Mouse (Mus musculus): Measurements from ENCODE around the gene Trhde. TPM values are rescaled to one million over a fixed set of nuclear protein-coding genes. Genes with fewer than 3 reads are reported as not detected.
A peak's percentile ranks its signal among the peaks of the same experiment; 100 is the strongest.

The Trhde gene
- total and polyA plus RNA-seq, 3 experiments = not detected

- H3K9me3 ChIP-seq (replicated peaks; ENCODE audit: insufficient read depth, low read length) = no peaks in the 10 kb centered on the region
- H3K27me3 ChIP-seq (ENCODE audit: control insufficient read depth in 1 of 2, insufficient read depth in 2 of 2, low read length in 2 of 2) = no peaks in the 10 kb centered on the region
- no peak for TF ChIP-seq MYB (IDR thresholded peaks at IDR 0.05; ENCODE audit: low read depth, low read length)
- TF ChIP-seq SMC3 (IDR thresholded peaks at IDR 0.05; ENCODE audit: low read depth, low read length) = 0 out of 2 replicates have a peak, but pooled peaks have one; percentile 8
- no peak for TF ChIP-seq MAX (IDR thresholded peaks at IDR 0.05; ENCODE audit: low read length)
- no peak for TF ChIP-seq TAL1 (IDR thresholded peaks at IDR 0.05; ENCODE audit: low read length)
- TF ChIP-seq CHD1 (IDR thresholded peaks at IDR 0.05; ENCODE audit: low read depth, low read length) = no peak
- TF ChIP-seq POLR2AphosphoS5 (IDR thresholded peaks at IDR 0.05; ENCODE audit: borderline replicate concordance, low read depth, low read length) = no peak
- no peak for TF ChIP-seq MYC (IDR thresholded peaks at IDR 0.05; ENCODE audit: low read depth, low read length)
- TF ChIP-seq CTCF (IDR thresholded peaks at IDR 0.05 in 2 of 3, conservative IDR thresholded peaks at IDR 0.05 in 1 of 3; ENCODE audit: control insufficient read depth in 1 of 3, insufficient read depth in 1 of 3, low read depth in 2 of 3, low read length in 3 of 3, poor library complexity in 1 of 3, severe bottlenecking in 1 of 3) = peak in 1 of 3 experiments; percentile 5; a peak in 2 of 6 replicates
- TF ChIP-seq ZMIZ1 (IDR thresholded peaks at IDR 0.05; ENCODE audit: low read depth, low read length) = no peak
- no peak for TF ChIP-seq POLR2A (IDR thresholded peaks at IDR 0.05; ENCODE audit: control insufficient read depth in 1 of 2, insufficient read depth in 1 of 2, low read depth in 1 of 2, low read length in 2 of 2, poor library complexity in 1 of 2)
- TF ChIP-seq RCOR1 (IDR thresholded peaks at IDR 0.05; ENCODE audit: low read depth, low read length) = no peak
- TF ChIP-seq KAT2A (conservative IDR thresholded peaks at IDR 0.05; ENCODE audit: low read depth, low read length) = no peak
- H3K27ac ChIP-seq (ENCODE audit: control insufficient read depth, low read depth, low read length) = no peak overlapping the region
- peak; percentile 1 for DNase-seq (ENCODE audit: low read depth, low spot score)
- H3K4me3 ChIP-seq (ENCODE audit: control insufficient read depth in 1 of 2, insufficient read depth in 1 of 2, low read depth in 2 of 2, low read length in 2 of 2) = no peak overlapping the region
- no peaks in the 10 kb centered on the region for H3K36me3 ChIP-seq (ENCODE audit: control insufficient read depth in 1 of 2, insufficient read depth in 2 of 2, low read length in 2 of 2)
- no peaks in the 10 kb centered on the region for H3K79me2 ChIP-seq (ENCODE audit: control insufficient read depth, insufficient read depth, low read length, poor library complexity)
- H3K9ac ChIP-seq (ENCODE audit: control insufficient read depth, low read depth, low read length, poor library complexity, severe bottlenecking) = no peak overlapping the region
- no peaks in the 10 kb centered on the region for H3K4me1 ChIP-seq (ENCODE audit: control insufficient read depth in 1 of 2, insufficient read depth in 2 of 2, low read length in 2 of 2)
These were observed 346.5 kb downstream of the Trhde start for GRCm38 (mm10) chr10:114455591-114455990.

DNA sequence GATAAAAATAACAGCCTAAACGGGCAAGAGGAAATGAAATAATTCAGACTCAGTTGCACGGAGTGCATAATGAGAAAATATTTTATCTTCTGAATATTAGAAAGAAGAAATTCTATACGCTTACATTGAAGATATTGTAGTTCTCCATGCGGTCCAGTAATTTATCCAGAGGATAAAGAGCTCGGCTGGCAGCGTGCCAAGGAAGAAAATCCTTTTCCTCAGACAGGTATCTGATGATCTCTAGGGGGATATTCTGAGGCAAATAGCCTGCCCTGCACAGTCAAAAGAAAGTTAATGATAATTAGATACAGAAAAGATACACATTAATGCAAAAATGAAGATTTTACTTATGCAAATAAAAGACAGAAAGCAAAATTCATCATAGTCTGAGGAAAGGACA lies 354.0 kb downstream of the Trhde start:
- H3K36me3 ChIP-seq (ENCODE audit: control insufficient read depth in 1 of 2, insufficient read depth in 2 of 2, low read length in 2 of 2) = no peaks in the 10 kb centered on the region
- no peak for TF ChIP-seq SIN3A (IDR thresholded peaks at IDR 0.05; ENCODE audit: low read length)
- no peak for TF ChIP-seq NRF1 (IDR thresholded peaks at IDR 0.05; ENCODE audit: insufficient read depth, low read depth, low read length, poor library complexity, severe bottlenecking)
- TF ChIP-seq ELF1 (IDR thresholded peaks at IDR 0.05; ENCODE audit: low read depth, low read length) = no peak
- TF ChIP-seq USF2 (IDR thresholded peaks at IDR 0.05; ENCODE audit: borderline replicate concordance in 1 of 2, insufficient read depth in 1 of 2, low read depth in 1 of 2, low read length in 2 of 2) = no peak
- no peak for TF ChIP-seq HCFC1 (IDR thresholded peaks at IDR 0.05; ENCODE audit: low read depth, low read length)
- no peak for TF ChIP-seq CHD2 (IDR thresholded peaks at IDR 0.05; ENCODE audit: low read length)
- no peak for TF ChIP-seq TCF12 (IDR thresholded peaks at IDR 0.05; ENCODE audit: low read depth, low read length)
- no peak for TF ChIP-seq SMC3 (IDR thresholded peaks at IDR 0.05; ENCODE audit: low read depth, low read length)
- no peak for TF ChIP-seq RAD21 (IDR thresholded peaks at IDR 0.05; ENCODE audit: low read depth, low read length)
- no peak for TF ChIP-seq CHD1 (IDR thresholded peaks at IDR 0.05; ENCODE audit: low read depth, low read length)
- TF ChIP-seq UBTF (IDR thresholded peaks at IDR 0.05; ENCODE audit: borderline replicate concordance, insufficient read depth, low read depth, low read length) = no peak
- no peak for TF ChIP-seq MAX (IDR thresholded peaks at IDR 0.05; ENCODE audit: low read length)
- TF ChIP-seq MAZ (IDR thresholded peaks at IDR 0.05; ENCODE audit: low read depth, low read length) = no peak
- TF ChIP-seq GABPA (IDR thresholded peaks at IDR 0.05; ENCODE audit: low read depth, low read length) = no peak
- no peak for DNase-seq (ENCODE audit: low read depth, low spot score)
- H3K9ac ChIP-seq (ENCODE audit: control insufficient read depth, low read depth, low read length, poor library complexity, severe bottlenecking) = no peak overlapping the region
- H3K79me2 ChIP-seq (ENCODE audit: control insufficient read depth, insufficient read depth, low read length, poor library complexity) = no peaks in the 10 kb centered on the region
- H3K4me3 ChIP-seq (ENCODE audit: control insufficient read depth in 1 of 2, insufficient read depth in 1 of 2, low read depth in 2 of 2, low read length in 2 of 2) = no peak overlapping the region
- H3K9me3 ChIP-seq (replicated peaks; ENCODE audit: insufficient read depth, low read length) = no peaks in the 10 kb centered on the region
- H3K27me3 ChIP-seq (ENCODE audit: control insufficient read depth in 1 of 2, insufficient read depth in 2 of 2, low read length in 2 of 2) = no peaks in the 10 kb centered on the region
- H3K4me1 ChIP-seq (ENCODE audit: control insufficient read depth in 1 of 2, insufficient read depth in 2 of 2, low read length in 2 of 2) = no peaks in the 10 kb centered on the region
- no peak overlapping the region for H3K27ac ChIP-seq (ENCODE audit: control insufficient read depth, low read depth, low read length)
